Mouse (Mus musculus) megakaryocyte, embryonic 14.5 days (primary cell): ENCODE data around the gene Dnm1l.

Experiments
- FLI1 ChIP-seq: IDR thresholded peaks from 2 replicates; pipeline ENCODE4 v1.6.1; 2012; ENCODE audit warnings: low read length, inconsistent platforms, mixed read lengths
- GATA1 ChIP-seq: IDR thresholded peaks from 3 replicates; pipeline ENCODE4 v1.6.1; 2012; ENCODE audit warnings: mixed read lengths, low read length, inconsistent platforms, borderline replicate concordance

GRCm38 (mm10) chr16:16303888-16304287, 54.9 kb downstream of the Dnm1l start:
- TF ChIP-seq GATA1 (no peak), FLI1 (no peak)
